Mouse (Mus musculus) hindbrain, embryonic 14.5 days (tissue): ENCODE measurements around the gene Med23. TPM values are rescaled to one million over a fixed set of nuclear protein-coding genes. Genes with fewer than 3 reads are reported as not detected.

ENCODE experiments used
- ATAC-seq: fragments of 200-750 bp; cut with Nextera tagmentation; 2 replicates; pipeline ENCODE4 v1.8.0; 2017; ENCODE audit warnings: moderate number of reproducible peaks, mild to moderate bottlenecking, moderate TSS enrichment, moderate library complexity; ENCODE audit not compliant: low FRiP score
- DNase-seq: peaks from one replicate; pipeline ENCODE4 v3.0.0-alpha.2; 2015; ENCODE audit warnings: low spot score
- H3K27ac ChIP-seq: fragments of 300-500 bp; sonication (generic); 2 replicates; pipeline ENCODE4 v1.5.1; 2014; ENCODE audit warnings: mild to moderate bottlenecking, moderate library complexity
- H3K27me3 ChIP-seq: fragments of 300-500 bp; sonication (generic); 2 replicates; pipeline ENCODE4 v1.6.1; 2014; ENCODE audit warnings: mild to moderate bottlenecking, low read length, mixed read lengths; ENCODE audit not compliant: control insufficient read depth, insufficient read depth
- H3K36me3 ChIP-seq: fragments of 300-500 bp; sonication (generic); replicated peaks from 2 replicates; pipeline ENCODE4 v1.6.1; 2014; ENCODE audit not compliant: control insufficient read depth, insufficient read depth
- H3K4me1 ChIP-seq: fragments of 300-500 bp; sonication (generic); replicated peaks from 2 replicates; pipeline ENCODE4 v1.6.1; 2014; ENCODE audit warnings: antibody characterized with exemption, low read length, mixed read lengths; ENCODE audit not compliant: control insufficient read depth, insufficient read depth
- H3K4me2 ChIP-seq: fragments of 300-500 bp; sonication (generic); replicated peaks from 2 replicates; pipeline ENCODE4 v1.6.1; 2014; ENCODE audit warnings: mild to moderate bottlenecking, moderate library complexity
- H3K4me3 ChIP-seq: fragments of 300-500 bp; sonication (generic); replicated peaks from 2 replicates; pipeline ENCODE4 v1.5.1; 2014; ENCODE audit warnings: mild to moderate bottlenecking, low read length
- H3K9ac ChIP-seq: fragments of 300-500 bp; sonication (generic); 2 replicates; pipeline ENCODE4 v1.6.1; 2014
- H3K9me3 ChIP-seq: fragments of 300-500 bp; sonication (generic); 2 replicates; pipeline ENCODE4 v1.6.1; 2016; ENCODE audit warnings: low read length; ENCODE audit not compliant: control insufficient read depth
- WGBS: fragments of 180-500 bp; shearing (Covaris S2); extraction: QIAGEN DNeasy Blood & Tissue Kit; methylation state at CpG from one replicate; pipeline ENCODE4 v1.1.7; 2014; 5-methylcytosine and 5-hydroxymethylcytosine counted together
- polyA plus RNA-seq: library from polyadenylated mRNA; unstranded; fragments of >200 nt; fragmentation: Nextera tagmentation; extraction: Ambion mirVana; gene quantifications from 2 replicates; pipeline ENCODE4 v1.2.1, GENCODE M21; 2014

Med23 gene
- polyA plus RNA-seq, 1 experiment from 2014 or later, result 32.2 TPM

- no peaks in the 10 kb centered on the region for H3K9me3 ChIP-seq
- no peaks in the 10 kb centered on the region for H3K27me3 ChIP-seq
- no peak within 1 kb of the TSS for H3K4me2 ChIP-seq
- no peaks in the 10 kb centered on the region for H3K36me3 ChIP-seq
- WGBS, result 88% methylated on average over 1 of the region's 1 CpGs
- H3K4me1 ChIP-seq, result no peaks in the 10 kb centered on the region
- no peak within 1 kb of the TSS for H3K4me3 ChIP-seq
- H3K9ac ChIP-seq, result no peak within 1 kb of the TSS
- no peak for DNase-seq
- no peak within 1 kb of the TSS for H3K27ac ChIP-seq
- no peak for ATAC-seq
Measured at GRCm38 (mm10) chr10:24842676-24843075, 27.1 kb upstream of the Med23 start, which contains the start of gene Enpp3. Gene Enpp3, minus strand, starts transcription at chr10:24842823.

GRCm38 (mm10) chr10:24863146-24863545 is 6.6 kb upstream of the Med23 start:
- Histone ChIP-seq H3K4me1 (no peaks in the 10 kb centered on the region), H3K27ac (no peak overlapping the region), H3K36me3 (no peaks in the 10 kb centered on the region), H3K9me3 (no peaks in the 10 kb centered on the region), H3K4me2 (no peak overlapping the region), H3K27me3 (no peaks in the 10 kb centered on the region), H3K4me3 (no peak overlapping the region), H3K9ac (no peak overlapping the region)
- 79% methylated on average over 2 of the region's 2 CpGs for WGBS
- DNase-seq (no peak), ATAC-seq (no peak)

GRCm38 (mm10) chr10:24864434-24864833 is 5.4 kb upstream of the Med23 start:
- Histone ChIP-seq H3K4me1 (no peaks in the 10 kb centered on the region), H3K36me3 (no peaks in the 10 kb centered on the region), H3K9me3 (no peaks in the 10 kb centered on the region), H3K9ac (no peak overlapping the region), H3K4me3 (no peak overlapping the region), H3K27ac (no peak overlapping the region), H3K4me2 (no peak overlapping the region), H3K27me3 (no peaks in the 10 kb centered on the region)
- WGBS, result 75% methylated on average over 6 of the region's 6 CpGs
- ATAC-seq (no peak), DNase-seq (no peak)

GRCm38 (mm10) chr10:24873624-24874023 is 3.8 kb downstream of the Med23 start:
- DNase-seq (no peak), ATAC-seq (no peak)
- no peak overlapping the region for H3K4me3 ChIP-seq
- no peaks in the 10 kb centered on the region for H3K9me3 ChIP-seq
- no peak overlapping the region for H3K27ac ChIP-seq
- H3K36me3 ChIP-seq, result peaks cover 72% of the 10 kb centered on the region
- no peak overlapping the region for H3K4me2 ChIP-seq
- WGBS, result 81% methylated on average over 4 of the region's 4 CpGs
- H3K27me3 ChIP-seq, result no peaks in the 10 kb centered on the region
- no peak overlapping the region for H3K9ac ChIP-seq
- H3K4me1 ChIP-seq, result no peaks in the 10 kb centered on the region

- no peaks in the 10 kb centered on the region for H3K9me3 ChIP-seq
- no peak overlapping the region for H3K27ac ChIP-seq
- no peak overlapping the region for H3K4me3 ChIP-seq
- ATAC-seq, result 0 out of 2 replicates have a peak, but pooled peaks have one; percentile 48
- DNase-seq, result no peak
- no peaks in the 10 kb centered on the region for H3K4me1 ChIP-seq
- no peak overlapping the region for H3K4me2 ChIP-seq
- 89% methylated on average over 9 of the region's 9 CpGs for WGBS
- no peak overlapping the region for H3K9ac ChIP-seq
- H3K27me3 ChIP-seq, result no peaks in the 10 kb centered on the region
- peaks cover 95% of the 10 kb centered on the region for H3K36me3 ChIP-seq
Measured at GRCm38 (mm10) chr10:24886008-24886407, 16.2 kb downstream of the Med23 start.

- ATAC-seq (no peak), DNase-seq (no peak)
- H3K9ac ChIP-seq, result no peak overlapping the region
- H3K4me1 ChIP-seq, result no peaks in the 10 kb centered on the region
- peaks cover 95% of the 10 kb centered on the region for H3K36me3 ChIP-seq
- H3K9me3 ChIP-seq, result no peaks in the 10 kb centered on the region
- no peaks in the 10 kb centered on the region for H3K27me3 ChIP-seq
- WGBS, result 94% methylated on average over 7 of the region's 7 CpGs
- H3K4me2 ChIP-seq, result no peak overlapping the region
- no peak overlapping the region for H3K27ac ChIP-seq
- H3K4me3 ChIP-seq, result no peak overlapping the region
Measured at GRCm38 (mm10) chr10:24888343-24888742, 18.6 kb downstream of the Med23 start.

- Histone ChIP-seq H3K27ac (no peak overlapping the region), H3K27me3 (no peaks in the 10 kb centered on the region), H3K9me3 (no peaks in the 10 kb centered on the region), H3K9ac (no peak overlapping the region), H3K4me2 (no peak overlapping the region), H3K36me3 (peaks cover 94% of the 10 kb centered on the region), H3K4me1 (no peaks in the 10 kb centered on the region), H3K4me3 (no peak overlapping the region)
- 92% methylated on average over 8 of the region's 8 CpGs for WGBS
- DNase-seq (no peak), ATAC-seq (no peak)
Measured at GRCm38 (mm10) chr10:24895927-24896326, 26.1 kb downstream of the Med23 start.

- H3K27ac ChIP-seq, result no peak overlapping the region
- peaks cover 100% of the 10 kb centered on the region for H3K36me3 ChIP-seq
- H3K4me2 ChIP-seq, result no peak overlapping the region
- no peak for ATAC-seq
- WGBS, result 95% methylated on average over 10 of the region's 10 CpGs
- no peaks in the 10 kb centered on the region for H3K9me3 ChIP-seq
- H3K4me1 ChIP-seq, result no peaks in the 10 kb centered on the region
- no peak overlapping the region for H3K4me3 ChIP-seq
- DNase-seq, result no peak
- no peak overlapping the region for H3K9ac ChIP-seq
- no peaks in the 10 kb centered on the region for H3K27me3 ChIP-seq
Measured at GRCm38 (mm10) chr10:24905627-24906026, 35.8 kb downstream of the Med23 start.

GRCm38 (mm10) chr10:24911199-24911598 is 41.4 kb downstream of the Med23 start:
- H3K36me3 ChIP-seq, result peaks cover 99% of the 10 kb centered on the region
- ATAC-seq (no peak), DNase-seq (no peak)
- no peak overlapping the region for H3K4me2 ChIP-seq
- no peak overlapping the region for H3K27ac ChIP-seq
- H3K27me3 ChIP-seq, result no peaks in the 10 kb centered on the region
- no peak overlapping the region for H3K9ac ChIP-seq
- H3K4me3 ChIP-seq, result no peak overlapping the region
- no peaks in the 10 kb centered on the region for H3K4me1 ChIP-seq
- H3K9me3 ChIP-seq, result no peaks in the 10 kb centered on the region
- WGBS, result 94% methylated on average over 8 of the region's 8 CpGs

GRCm38 (mm10) chr10:24912576-24912975 is 42.8 kb downstream of the Med23 start:
- Histone ChIP-seq H3K4me3 (no peak overlapping the region), H3K36me3 (peaks cover 95% of the 10 kb centered on the region), H3K27ac (no peak overlapping the region), H3K9ac (no peak overlapping the region), H3K4me2 (no peak overlapping the region), H3K4me1 (no peaks in the 10 kb centered on the region), H3K9me3 (no peaks in the 10 kb centered on the region), H3K27me3 (no peaks in the 10 kb centered on the region)
- 97% methylated on average over 14 of the region's 14 CpGs for WGBS
- no peak for ATAC-seq
- DNase-seq, result no peak
